Mouse (Mus musculus): ENCODE results near the gene Sco1. TPM values are rescaled to one million over a fixed set of nuclear protein-coding genes. Genes with fewer than 3 reads are reported as not detected.
"Not testable (repeated sequence)": the region's sequence is repeated elsewhere in the genome, so short reads cannot be mapped to it uniquely, and the experiment has no call there.

The Sco1 gene
- polyA plus RNA-seq, 1 experiment from 2014 or later = 16.8 TPM

DNA sequence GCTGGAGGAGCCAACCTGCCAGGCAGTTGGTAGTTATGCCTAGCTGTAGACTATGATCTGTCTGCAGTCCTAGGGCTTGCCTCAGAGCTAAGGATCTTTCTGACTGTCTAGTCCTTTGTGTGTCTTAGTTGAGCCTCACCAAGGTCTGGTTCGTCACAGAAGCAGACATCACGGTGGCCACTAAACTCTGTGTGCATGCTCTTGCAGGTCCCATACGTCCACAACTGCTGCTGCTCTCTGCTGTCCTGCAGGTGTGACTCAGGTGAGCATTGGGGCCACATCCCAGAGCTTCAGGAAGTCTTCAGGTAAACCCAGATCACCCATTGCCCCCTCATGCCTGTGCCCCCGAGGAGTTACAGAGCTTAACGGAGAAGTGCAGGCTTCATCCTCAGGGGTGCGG is 26.4 kb downstream of the Sco1 start:
- ATAC-seq (ENCODE audit: low FRiP score, low read depth) = no peak
- H3K9ac ChIP-seq = no peak overlapping the region
- peaks cover 18% of the 10 kb centered on the region; the same call in 1 of the 2 replicates for H3K4me1 ChIP-seq
- no peaks in the 10 kb centered on the region for H3K9me3 ChIP-seq
- H3K36me3 ChIP-seq = no peaks in the 10 kb centered on the region
- H3K27me3 ChIP-seq (replicated peaks) = peaks cover 7% of the 10 kb centered on the region; the same call in 1 of the 2 replicates
- H3K4me2 ChIP-seq (replicated peaks) = no peak overlapping the region
- 93% methylated on average over 6 of the region's 6 CpGs for WGBS
- no peak overlapping the region for H3K4me3 ChIP-seq
- H3K27ac ChIP-seq = no peak overlapping the region

DNA sequence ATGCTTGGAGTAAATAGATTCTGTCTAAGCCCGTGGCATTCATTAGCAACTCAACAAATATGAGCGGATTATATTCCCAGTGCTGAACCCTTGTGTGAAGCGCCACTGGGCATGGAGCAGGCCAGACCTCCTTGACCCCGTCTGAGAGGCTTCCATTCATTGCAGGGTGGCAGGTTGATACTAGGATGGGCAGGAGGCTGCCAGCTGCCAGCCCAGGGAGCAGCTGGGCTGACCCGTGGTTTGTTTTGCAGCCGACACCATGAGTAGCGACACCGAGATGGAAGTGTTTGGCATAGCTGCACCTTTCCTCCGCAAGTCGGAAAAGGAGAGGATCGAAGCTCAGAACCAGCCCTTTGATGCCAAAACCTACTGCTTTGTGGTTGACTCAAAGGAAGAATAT is 27.3 kb downstream of the Sco1 start:
- H3K27ac ChIP-seq = no peak overlapping the region
- H3K4me3 ChIP-seq = no peak overlapping the region
- WGBS = 54% methylated on average over 11 of the region's 11 CpGs
- peaks cover 18% of the 10 kb centered on the region; the same call in 1 of the 2 replicates for H3K4me1 ChIP-seq
- H3K27me3 ChIP-seq (replicated peaks) = peaks cover 15% of the 10 kb centered on the region; the same call in 1 of the 2 replicates
- no peak overlapping the region; the same call in 1 of the 2 replicates for H3K4me2 ChIP-seq (replicated peaks)
- no peak for ATAC-seq (ENCODE audit: low FRiP score, low read depth)
- no peaks in the 10 kb centered on the region for H3K9me3 ChIP-seq
- no peaks in the 10 kb centered on the region for H3K36me3 ChIP-seq
- no peak overlapping the region for H3K9ac ChIP-seq

DNA sequence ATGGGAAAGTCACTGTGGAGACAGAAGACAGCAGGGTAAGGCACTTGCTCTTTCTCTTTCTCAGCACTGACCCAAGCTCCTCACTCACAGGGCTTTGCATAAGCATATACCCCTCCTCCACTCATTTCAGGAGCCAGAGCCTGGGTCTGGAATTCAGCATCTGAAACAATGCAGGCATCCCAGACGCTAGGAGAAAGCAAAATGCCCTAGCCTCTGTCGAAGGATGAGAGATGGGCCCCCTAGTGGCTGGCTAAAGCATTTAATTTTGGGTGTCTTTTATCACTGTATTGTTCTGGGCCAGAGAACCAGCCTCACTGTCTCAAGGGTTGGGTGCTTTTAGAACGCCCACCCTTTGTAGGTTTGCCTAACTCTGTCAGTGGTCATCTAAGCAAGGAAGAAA is 27.7 kb downstream of the Sco1 start:
- no peak overlapping the region; the same call in 1 of the 2 replicates for H3K4me2 ChIP-seq (replicated peaks)
- no peaks in the 10 kb centered on the region for H3K36me3 ChIP-seq
- 6% methylated on average over 3 of the region's 3 CpGs for WGBS
- H3K9ac ChIP-seq = no peak overlapping the region
- H3K4me3 ChIP-seq = no peak overlapping the region
- H3K27ac ChIP-seq = no peak overlapping the region
- H3K9me3 ChIP-seq = no peaks in the 10 kb centered on the region
- peaks cover 14% of the 10 kb centered on the region; the same call in 1 of the 2 replicates for H3K4me1 ChIP-seq
- H3K27me3 ChIP-seq (replicated peaks) = peaks cover 17% of the 10 kb centered on the region; the same call in 1 of the 2 replicates
- ATAC-seq (ENCODE audit: low FRiP score, low read depth) = peak; percentile 45

DNA sequence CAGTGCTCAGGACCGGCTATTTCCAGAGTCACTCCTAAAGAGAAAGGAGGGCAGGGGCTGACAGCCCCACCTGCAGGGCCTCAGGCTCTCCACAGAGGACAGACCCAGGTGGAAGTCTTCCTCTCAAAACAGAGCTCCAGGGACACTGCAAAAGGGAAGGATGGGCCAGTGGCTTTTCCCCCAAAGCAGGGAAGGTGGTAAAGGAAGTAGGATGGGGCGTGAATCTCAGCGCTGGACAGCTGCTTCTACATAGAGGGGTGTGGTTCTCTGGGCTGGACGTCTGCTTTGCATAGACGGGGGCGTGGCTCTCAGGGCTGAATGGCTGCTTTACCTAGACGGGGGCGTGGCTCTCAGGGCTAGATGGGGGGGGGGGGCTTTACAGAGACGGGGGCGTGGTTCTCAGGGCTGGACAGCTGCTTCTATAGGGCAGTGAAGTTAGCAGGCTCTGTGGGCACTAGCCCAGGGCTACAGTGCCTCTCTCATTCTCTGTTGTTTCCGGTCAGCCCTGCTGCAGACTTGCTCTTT is 28.7 kb downstream of the Sco1 start:
- WGBS = 6% methylated on average over 11 of the region's 11 CpGs
- H3K9ac ChIP-seq = 0 out of 2 replicates have a peak overlapping the region, but pooled peaks have one; percentile 17
- no peak overlapping the region for H3K4me3 ChIP-seq
- H3K4me1 ChIP-seq = peaks cover 14% of the 10 kb centered on the region; the same call in 1 of the 2 replicates
- H3K27me3 ChIP-seq (replicated peaks) = peaks cover 17% of the 10 kb centered on the region; the same call in 1 of the 2 replicates
- no peaks in the 10 kb centered on the region for H3K9me3 ChIP-seq
- ATAC-seq (ENCODE audit: low FRiP score, low read depth) = peak; percentile 59
- H3K4me2 ChIP-seq (replicated peaks) = peak overlapping the region; percentile 40
- H3K36me3 ChIP-seq = no peaks in the 10 kb centered on the region
- H3K27ac ChIP-seq = no peak overlapping the region

DNA sequence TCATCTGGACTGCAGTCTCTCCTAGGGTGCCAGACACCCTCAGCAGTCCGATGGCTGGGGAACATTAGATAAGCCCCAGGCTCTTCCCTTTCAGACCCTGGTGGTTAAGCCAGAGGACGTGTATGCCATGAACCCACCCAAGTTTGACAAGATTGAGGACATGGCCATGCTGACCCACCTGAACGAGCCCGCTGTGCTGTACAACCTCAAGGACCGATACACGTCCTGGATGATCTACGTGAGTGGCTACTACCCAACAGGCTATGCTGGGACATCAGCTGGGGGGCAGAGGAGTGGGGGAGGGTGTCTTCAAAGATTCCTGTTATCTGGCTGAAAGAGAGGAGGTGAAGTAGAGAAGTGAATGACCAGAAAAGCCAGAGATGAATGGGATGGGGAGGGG is 29.7 kb downstream of the Sco1 start:
- ATAC-seq (ENCODE audit: low FRiP score, low read depth) = no peak
- H3K4me3 ChIP-seq = no peak overlapping the region
- H3K4me2 ChIP-seq (replicated peaks) = no peak overlapping the region
- H3K9ac ChIP-seq = no peak overlapping the region
- 87% methylated on average over 7 of the region's 7 CpGs for WGBS
- H3K27me3 ChIP-seq (replicated peaks) = peaks cover 17% of the 10 kb centered on the region; the same call in 1 of the 2 replicates
- H3K27ac ChIP-seq = no peak overlapping the region
- H3K36me3 ChIP-seq = no peaks in the 10 kb centered on the region
- H3K4me1 ChIP-seq = peaks cover 14% of the 10 kb centered on the region; the same call in 1 of the 2 replicates
- no peaks in the 10 kb centered on the region for H3K9me3 ChIP-seq

DNA sequence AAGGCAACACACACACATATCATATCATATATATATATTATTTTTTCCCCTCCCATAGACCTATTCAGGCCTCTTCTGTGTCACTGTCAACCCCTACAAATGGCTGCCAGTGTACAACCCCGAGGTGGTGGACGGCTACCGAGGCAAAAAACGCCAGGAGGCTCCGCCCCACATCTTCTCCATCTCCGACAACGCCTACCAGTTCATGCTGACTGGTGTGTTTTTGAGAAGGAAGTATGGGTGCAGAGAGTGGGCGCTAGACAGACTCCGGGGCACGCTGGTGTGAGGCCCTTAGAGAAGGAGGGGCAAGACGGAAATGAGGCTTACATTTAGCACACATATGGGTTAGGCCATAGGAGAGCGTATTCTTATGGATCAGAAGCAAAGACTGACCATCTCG is 30.3 kb downstream of the Sco1 start:
- no peak overlapping the region for H3K4me2 ChIP-seq (replicated peaks)
- no peak overlapping the region for H3K9ac ChIP-seq
- no peak for ATAC-seq (ENCODE audit: low FRiP score, low read depth)
- H3K27ac ChIP-seq = no peak overlapping the region
- H3K9me3 ChIP-seq = no peaks in the 10 kb centered on the region
- peaks cover 14% of the 10 kb centered on the region; the same call in 1 of the 2 replicates for H3K4me1 ChIP-seq
- H3K4me3 ChIP-seq = no peak overlapping the region
- 90% methylated on average over 13 of the region's 13 CpGs for WGBS
- H3K27me3 ChIP-seq (replicated peaks) = peaks cover 17% of the 10 kb centered on the region; the same call in 1 of the 2 replicates
- no peaks in the 10 kb centered on the region for H3K36me3 ChIP-seq

DNA sequence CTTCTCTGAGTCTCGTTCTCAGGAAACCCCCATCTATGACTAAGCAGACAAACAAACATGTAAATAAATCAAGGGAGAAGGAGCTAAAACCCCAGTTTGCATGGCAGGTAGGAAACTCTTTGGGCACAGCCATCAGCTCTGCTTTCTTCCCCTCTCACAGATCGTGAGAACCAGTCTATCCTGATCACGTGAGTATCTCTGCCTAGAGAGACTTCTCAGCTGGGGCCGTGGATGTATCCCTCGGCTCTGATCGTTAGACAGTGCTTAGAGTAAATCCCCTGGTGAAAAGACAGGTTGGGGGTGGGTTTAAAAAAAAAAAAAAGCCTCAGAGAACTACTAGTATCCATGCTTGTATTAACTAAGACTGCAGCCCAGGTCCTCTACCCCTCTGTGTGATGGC is 30.8 kb downstream of the Sco1 start:
- no peak overlapping the region for H3K9ac ChIP-seq

DNA sequence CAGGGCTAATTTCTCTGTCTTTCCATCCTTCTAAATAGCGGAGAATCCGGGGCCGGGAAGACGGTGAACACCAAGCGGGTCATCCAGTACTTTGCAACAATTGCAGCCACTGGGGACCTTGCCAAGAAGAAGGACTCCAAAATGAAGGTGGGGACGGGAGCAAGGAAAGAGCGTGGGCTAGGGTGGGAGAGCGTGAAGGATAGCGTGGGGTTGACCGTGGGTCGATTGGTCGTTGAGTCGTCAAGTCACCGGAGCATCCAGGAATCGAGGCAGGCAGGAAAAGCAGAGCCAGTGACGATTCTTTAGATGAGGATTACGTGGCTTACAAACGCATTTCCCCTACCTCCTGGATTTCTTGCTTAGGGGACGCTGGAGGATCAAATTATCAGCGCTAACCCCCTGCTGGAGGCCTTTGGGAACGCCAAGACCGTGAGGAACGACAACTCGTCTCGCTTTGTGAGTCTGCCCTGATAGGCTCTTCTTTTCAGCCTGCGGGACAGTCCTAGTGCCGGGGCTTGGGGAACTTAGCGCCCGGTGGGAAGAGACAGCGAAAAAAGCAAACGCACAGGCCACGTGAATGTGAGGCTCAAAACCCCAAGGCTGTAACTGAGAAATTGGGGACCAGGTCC is 31.4 kb downstream of the Sco1 start:
- no peak overlapping the region for H3K4me2 ChIP-seq (replicated peaks)

More for the DNA sequence above, 30.8 kb downstream of the Sco1 start:
- Histone ChIP-seq H3K36me3 (no peaks in the 10 kb centered on the region), H3K27me3 (replicated peaks) (peaks cover 17% of the 10 kb centered on the region; the same call in 1 of the 2 replicates), H3K27ac (no peak overlapping the region), H3K4me3 (no peak overlapping the region), H3K4me1 (peaks cover 14% of the 10 kb centered on the region; the same call in 1 of the 2 replicates), H3K4me2 (replicated peaks) (no peak overlapping the region), H3K9me3 (no peaks in the 10 kb centered on the region)
- ATAC-seq (ENCODE audit: low FRiP score, low read depth) = no peak
- WGBS = 79% methylated on average over 6 of the region's 6 CpGs

DNA sequence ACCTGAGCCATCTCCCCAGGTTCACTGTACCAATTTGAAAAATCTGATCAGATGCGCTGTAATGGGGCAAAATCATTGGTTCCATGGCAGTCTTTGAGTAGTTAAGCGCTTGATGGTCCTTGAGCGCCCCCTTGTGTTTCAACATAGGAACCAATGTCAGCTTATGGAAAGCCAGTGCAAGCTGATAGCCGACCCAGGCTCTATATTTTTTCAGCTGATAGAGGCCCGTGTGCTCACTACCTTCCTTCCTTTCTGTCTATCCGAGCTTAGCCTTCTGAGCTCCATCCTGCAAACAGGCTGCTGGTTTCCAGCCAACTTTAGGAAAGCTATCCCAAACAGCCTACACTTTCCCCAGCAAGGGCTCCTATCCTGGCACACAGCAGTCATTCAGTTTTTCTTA is 33.0 kb downstream of the Sco1 start:
- H3K4me1 ChIP-seq = peaks cover 9% of the 10 kb centered on the region; the same call in 1 of the 2 replicates
- H3K4me2 ChIP-seq (replicated peaks) = no peak overlapping the region
- H3K9ac ChIP-seq = no peak overlapping the region
- WGBS = 5% methylated on average over 6 of the region's 6 CpGs
- H3K27ac ChIP-seq = no peak overlapping the region
- 0 out of 2 replicates have a peak, but pooled peaks have one; percentile 30 for ATAC-seq (ENCODE audit: low FRiP score, low read depth)
- H3K9me3 ChIP-seq = no peaks in the 10 kb centered on the region
- H3K36me3 ChIP-seq = no peaks in the 10 kb centered on the region
- peaks cover 17% of the 10 kb centered on the region; the same call in 1 of the 2 replicates for H3K27me3 ChIP-seq (replicated peaks)
- H3K4me3 ChIP-seq = no peak overlapping the region

More for the DNA sequence above, 31.4 kb downstream of the Sco1 start:
- no peak overlapping the region for H3K9ac ChIP-seq
- H3K27me3 ChIP-seq (replicated peaks) = peaks cover 17% of the 10 kb centered on the region; the same call in 1 of the 2 replicates
- H3K4me3 ChIP-seq = no peak overlapping the region
- no peak overlapping the region for H3K27ac ChIP-seq
- 48% methylated on average over 32 of the region's 32 CpGs for WGBS
- no peaks in the 10 kb centered on the region for H3K9me3 ChIP-seq
- H3K4me1 ChIP-seq = peaks cover 14% of the 10 kb centered on the region; the same call in 1 of the 2 replicates
- no peak for ATAC-seq (ENCODE audit: low FRiP score, low read depth)
- no peaks in the 10 kb centered on the region for H3K36me3 ChIP-seq

DNA sequence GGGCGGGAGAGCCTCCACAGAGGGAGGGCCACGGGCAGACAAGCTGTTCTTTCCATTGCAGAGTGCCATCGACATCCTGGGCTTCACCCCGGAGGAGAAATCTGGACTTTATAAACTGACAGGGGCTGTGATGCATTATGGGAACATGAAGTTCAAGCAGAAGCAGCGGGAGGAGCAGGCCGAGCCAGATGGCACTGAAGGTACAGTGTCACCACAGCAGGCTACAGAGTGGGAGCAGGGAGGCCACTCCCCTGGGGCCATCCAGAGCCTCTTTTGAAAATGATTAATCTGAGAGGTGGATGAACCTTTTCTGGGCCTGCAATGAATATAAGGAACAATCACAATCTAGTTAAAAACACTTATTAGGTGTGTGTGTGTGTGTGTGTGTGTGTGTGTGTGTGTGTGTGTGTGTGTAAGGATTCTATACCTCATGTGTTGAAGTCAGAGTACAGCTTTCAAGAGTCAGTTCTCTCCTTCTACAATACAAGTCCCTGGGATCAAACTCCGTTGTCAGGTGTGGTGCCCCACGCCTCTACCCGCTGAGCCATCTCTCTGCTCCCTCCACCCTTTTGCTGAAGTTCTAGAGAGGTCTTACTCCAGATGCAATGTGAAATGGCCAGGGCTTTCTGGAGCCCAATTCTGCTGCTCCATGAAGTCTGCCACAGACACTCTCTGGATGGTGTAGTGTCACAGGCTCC is 34.1 kb downstream of the Sco1 start:
- no peaks in the 10 kb centered on the region for H3K9me3 ChIP-seq
- H3K9ac ChIP-seq = no peak overlapping the region
- H3K36me3 ChIP-seq = no peaks in the 10 kb centered on the region
- H3K4me3 ChIP-seq = no peak overlapping the region
- H3K4me2 ChIP-seq (replicated peaks) = no peak overlapping the region
- H3K27ac ChIP-seq = no peak overlapping the region
- H3K27me3 ChIP-seq (replicated peaks) = peaks cover 17% of the 10 kb centered on the region; the same call in 1 of the 2 replicates
- 63% methylated on average over 9 of the region's 9 CpGs for WGBS
- ATAC-seq (ENCODE audit: low FRiP score, low read depth) = no peak
- peaks cover 1% of the 10 kb centered on the region; the same call in 1 of the 2 replicates for H3K4me1 ChIP-seq

DNA sequence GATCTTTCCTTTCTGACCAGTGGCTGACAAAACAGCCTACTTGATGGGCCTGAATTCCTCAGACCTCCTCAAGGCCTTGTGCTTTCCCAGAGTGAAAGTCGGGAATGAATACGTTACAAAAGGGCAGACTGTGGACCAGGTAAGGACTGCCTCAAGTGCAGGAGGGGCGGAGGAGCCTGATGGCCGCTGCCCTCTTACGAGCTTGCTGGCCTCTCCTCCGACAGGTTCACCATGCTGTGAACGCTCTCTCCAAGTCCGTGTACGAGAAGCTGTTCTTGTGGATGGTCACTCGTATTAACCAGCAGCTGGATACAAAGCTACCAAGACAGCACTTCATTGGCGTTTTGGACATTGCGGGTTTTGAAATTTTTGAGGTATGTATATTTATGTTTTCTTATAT is 34.8 kb downstream of the Sco1 start:
- WGBS = 91% methylated on average over 12 of the region's 12 CpGs
- no peak for ATAC-seq (ENCODE audit: low FRiP score, low read depth)
- H3K4me1 ChIP-seq = no peaks in the 10 kb centered on the region
- H3K36me3 ChIP-seq = no peaks in the 10 kb centered on the region
- no peak overlapping the region for H3K27ac ChIP-seq
- H3K27me3 ChIP-seq (replicated peaks) = peaks cover 17% of the 10 kb centered on the region; the same call in 1 of the 2 replicates
- H3K4me3 ChIP-seq = no peak overlapping the region
- H3K9ac ChIP-seq = no peak overlapping the region
- no peaks in the 10 kb centered on the region for H3K9me3 ChIP-seq
- H3K4me2 ChIP-seq (replicated peaks) = no peak overlapping the region

DNA sequence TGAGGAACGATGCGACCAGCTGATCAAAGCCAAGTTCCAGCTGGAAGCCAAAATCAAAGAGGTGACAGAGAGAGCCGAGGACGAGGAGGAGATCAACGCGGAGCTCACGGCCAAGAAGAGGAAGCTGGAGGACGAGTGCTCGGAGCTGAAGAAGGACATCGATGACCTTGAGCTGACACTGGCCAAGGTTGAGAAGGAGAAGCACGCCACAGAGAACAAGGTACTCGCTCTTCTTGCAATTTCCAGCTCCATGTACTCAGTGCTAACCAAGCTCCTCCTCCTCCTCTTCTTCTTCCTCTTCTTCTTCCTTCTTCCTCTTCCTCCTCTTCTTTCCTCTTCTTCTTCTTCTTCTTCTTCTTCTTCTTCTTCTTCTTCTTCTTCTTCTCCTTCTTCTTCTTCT is 39.9 kb downstream of the Sco1 start:
- not testable (repeated sequence) for H3K4me3 ChIP-seq; H3K27ac ChIP-seq; H3K4me2 ChIP-seq (replicated peaks); H3K4me1 ChIP-seq; ATAC-seq (ENCODE audit: low FRiP score, low read depth); H3K36me3 ChIP-seq; H3K9ac ChIP-seq; H3K9me3 ChIP-seq; H3K27me3 ChIP-seq (replicated peaks)
- 91% methylated on average over 12 of the region's 12 CpGs for WGBS

All from neural tube, embryonic 12.5 days (tissue).